Mouse (Mus musculus): ENCODE results near the gene Zfp704.

DNA sequence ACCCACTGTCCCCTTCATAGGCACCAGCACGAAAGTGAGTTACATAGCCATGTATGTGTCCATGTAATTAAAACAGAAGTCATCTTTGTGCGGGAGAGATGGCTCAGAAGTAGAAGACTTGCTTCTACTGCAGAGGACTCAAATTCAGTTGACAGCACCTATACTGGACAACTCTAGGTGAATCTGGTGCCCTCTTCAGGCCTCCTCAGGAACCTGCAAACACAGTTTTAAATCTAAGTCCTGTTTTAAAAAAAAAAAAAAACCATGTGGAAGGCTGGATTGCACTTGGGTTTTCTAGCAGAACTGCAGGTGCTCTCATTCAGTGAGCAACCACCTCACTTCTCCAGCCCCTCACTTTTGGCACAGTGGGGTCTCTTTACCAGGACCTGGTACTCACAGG is 16.1 kb downstream of the Zfp704 start:
- TF ChIP-seq CTCF (IDR thresholded peaks at IDR 0.05; ENCODE audit: extremely low read depth, insufficient read depth, insufficient read length, insufficient replicate concordance): no peak
- no peak for TF ChIP-seq POLR2A (IDR thresholded peaks at IDR 0.05; ENCODE audit: low read depth, low read length)

Measured in spleen, adult 2 months (tissue).